Mouse (Mus musculus) forebrain, embryonic 14.5 days (tissue): ENCODE measurements at regions not wholly inside any gene's neighbourhood (a gene's known extent, or its start where the extent isn't known, plus 50 kb on each side); places are given as distances from the start of the nearest gene placed in this dataset.

ENCODE experiments used
- ATAC-seq: fragments of 200-750 bp; cut with Nextera tagmentation; 2 replicates; pipeline ENCODE4 v1.8.0; 2017; ENCODE audit warnings: mild to moderate bottlenecking, moderate library complexity
- DNase-seq: peaks from one replicate; pipeline ENCODE4 v3.0.0-alpha.2; 2015; ENCODE audit warnings: low spot score
- H3K27ac ChIP-seq: fragments of 300-500 bp; sonication (generic); 2 replicates; pipeline ENCODE4 v1.5.1; 2014; ENCODE audit warnings: low read depth, mild to moderate bottlenecking, control low read depth, low read length, moderate library complexity
- H3K27me3 ChIP-seq: fragments of 300-500 bp; sonication (generic); replicated peaks from 2 replicates; pipeline ENCODE4 v1.6.1; 2014; ENCODE audit warnings: low read length, control low read depth, mixed read lengths; ENCODE audit not compliant: control insufficient read depth, insufficient read depth
- H3K36me3 ChIP-seq: fragments of 300-500 bp; sonication (generic); 2 replicates; pipeline ENCODE4 v1.6.1; 2014; ENCODE audit warnings: low read length, control low read depth; ENCODE audit not compliant: control insufficient read depth, insufficient read depth
- H3K4me1 ChIP-seq: fragments of 300-500 bp; sonication (generic); 2 replicates; pipeline ENCODE4 v1.6.1; 2014; ENCODE audit warnings: antibody characterized with exemption, low read length, control low read depth; ENCODE audit not compliant: control insufficient read depth, insufficient read depth
- H3K4me2 ChIP-seq: fragments of 300-500 bp; sonication (generic); 2 replicates; pipeline ENCODE4 v1.6.1; 2014; ENCODE audit warnings: mild to moderate bottlenecking, control low read depth, low read length
- H3K4me3 ChIP-seq: fragments of 300-500 bp; sonication (generic); 2 replicates; pipeline ENCODE4 v1.5.1; 2014; ENCODE audit warnings: low read depth, low read length, control low read depth
- H3K9ac ChIP-seq: fragments of 300-500 bp; sonication (generic); 2 replicates; pipeline ENCODE4 v1.6.1; 2014; ENCODE audit warnings: mild to moderate bottlenecking, low read length, control low read depth, moderate library complexity
- H3K9me3 ChIP-seq: fragments of 300-500 bp; sonication (generic); replicated peaks from 2 replicates; pipeline ENCODE4 v1.6.1; 2016; ENCODE audit warnings: low read length, control low read depth, mixed read lengths; ENCODE audit not compliant: control insufficient read depth
- WGBS: fragments of 180-500 bp; shearing (Covaris S2); extraction: QIAGEN DNeasy Blood & Tissue Kit; methylation state at CpG from one replicate; pipeline ENCODE4 v1.1.7; 2014; 5-methylcytosine and 5-hydroxymethylcytosine counted together

DNA sequence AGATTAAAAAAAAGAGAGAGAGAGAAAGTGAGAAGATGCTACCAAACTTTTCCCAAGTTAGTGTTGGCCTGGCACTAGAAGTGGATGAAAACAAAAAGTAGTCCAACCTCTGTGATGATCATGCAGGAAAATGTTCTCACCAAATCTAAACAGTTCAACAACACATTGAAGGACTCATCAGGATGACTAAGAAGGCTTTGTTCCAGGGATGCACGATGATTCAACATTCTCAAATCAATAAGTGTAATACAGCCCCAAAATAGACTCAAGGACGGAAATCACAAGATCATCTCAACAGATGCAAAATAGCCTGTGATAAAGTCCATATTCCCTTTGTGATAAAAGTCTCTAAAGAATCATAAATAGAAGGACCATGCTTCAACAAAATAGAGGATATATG, 106.3 kb downstream of the Cysltr2 start:
- ATAC-seq (no peak), DNase-seq (no peak)
- Histone ChIP-seq H3K4me1 (no peaks in the 10 kb centered on the region), H3K4me3 (no peak overlapping the region), H3K27me3 (no peaks in the 10 kb centered on the region), H3K9ac (no peak overlapping the region), H3K9me3 (no peaks in the 10 kb centered on the region), H3K4me2 (no peak overlapping the region), H3K27ac (no peak overlapping the region), H3K36me3 (no peaks in the 10 kb centered on the region)
- WGBS, result 90% methylated on average over 2 of the region's 2 CpGs

DNA sequence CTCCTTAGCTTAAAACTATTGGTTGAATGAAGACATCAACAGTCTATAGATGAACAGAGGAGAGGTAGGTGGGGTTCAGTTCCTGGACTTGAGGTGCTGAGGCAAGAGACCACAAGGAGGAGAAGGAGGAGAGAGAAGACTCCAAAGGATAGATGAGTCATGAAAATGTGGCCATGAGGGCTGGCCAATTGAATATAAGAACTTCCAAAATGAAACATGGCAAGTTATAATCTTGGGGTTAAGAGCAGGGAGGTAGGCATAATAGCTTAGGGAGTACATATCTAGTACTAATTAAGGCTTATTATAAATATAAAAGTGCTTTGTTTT, 109.9 kb downstream of the Cysltr2 start:
- Histone ChIP-seq H3K36me3 (no peaks in the 10 kb centered on the region), H3K4me3 (no peak overlapping the region), H3K9me3 (no peaks in the 10 kb centered on the region), H3K4me1 (no peaks in the 10 kb centered on the region), H3K9ac (no peak overlapping the region), H3K27me3 (no peaks in the 10 kb centered on the region), H3K27ac (no peak overlapping the region), H3K4me2 (no peak overlapping the region)
- DNase-seq (no peak), ATAC-seq (no peak)

DNA sequence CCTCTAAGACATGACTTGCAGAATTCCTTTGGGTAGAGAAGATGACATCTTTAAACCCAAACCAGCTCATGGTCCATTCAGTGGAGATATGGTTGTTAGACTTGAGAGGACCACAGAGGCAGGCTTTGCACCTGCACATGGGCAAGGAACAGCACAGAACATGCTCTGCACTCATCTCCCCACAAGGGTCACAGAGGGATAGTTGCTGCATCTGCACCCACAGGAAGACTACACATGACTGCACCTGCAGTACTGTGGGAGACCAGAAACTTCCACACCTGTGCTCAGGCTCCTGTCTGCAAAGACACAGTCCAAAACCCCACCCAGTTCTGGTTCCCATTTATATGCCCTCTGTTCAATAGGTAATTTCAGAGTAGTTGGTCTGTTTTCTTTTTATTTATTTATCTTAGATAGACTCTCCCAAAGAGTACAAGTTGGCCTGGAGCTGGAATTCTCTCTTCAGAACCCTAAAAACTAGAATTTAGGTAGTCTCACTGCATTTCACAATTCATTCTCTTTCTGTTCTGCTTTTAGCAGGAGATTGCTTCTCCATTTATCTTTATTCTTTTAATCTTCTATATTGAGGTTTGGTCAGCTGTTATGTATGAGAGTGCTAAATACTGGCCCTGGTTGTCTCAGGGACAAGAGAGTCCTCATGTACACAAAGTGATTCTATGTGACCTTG, 110.4 kb downstream of the Cysltr2 start:
- Histone ChIP-seq H3K4me1 (no peaks in the 10 kb centered on the region), H3K36me3 (no peaks in the 10 kb centered on the region), H3K9me3 (no peaks in the 10 kb centered on the region), H3K9ac (no peak overlapping the region), H3K4me3 (no peak overlapping the region), H3K27ac (no peak overlapping the region), H3K4me2 (no peak overlapping the region), H3K27me3 (no peaks in the 10 kb centered on the region)
- DNase-seq (no peak), ATAC-seq (no peak)

DNA sequence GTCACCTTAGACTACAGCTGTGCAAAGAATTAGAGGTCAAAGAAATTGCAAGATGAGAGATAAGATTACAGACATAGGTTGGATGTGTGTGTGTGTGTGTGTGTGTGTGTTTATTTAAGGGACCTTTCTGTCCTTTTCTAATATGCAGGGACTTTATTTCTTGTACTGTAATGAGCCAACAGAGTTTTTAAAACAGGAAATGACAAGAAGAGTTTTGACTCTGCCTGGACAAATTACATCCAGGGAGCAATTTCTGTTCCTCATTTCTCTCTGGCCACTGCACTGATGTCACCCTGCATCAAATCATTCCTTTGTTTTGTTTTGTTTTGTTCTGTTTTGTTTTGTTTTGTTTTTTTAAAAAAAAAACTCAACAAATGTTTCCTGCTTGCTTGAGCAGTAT, 115.3 kb downstream of the Cysltr2 start:
- H3K9ac ChIP-seq, result no peak overlapping the region
- no peak for ATAC-seq
- no peak overlapping the region for H3K27ac ChIP-seq
- H3K4me2 ChIP-seq, result no peak overlapping the region
- H3K4me1 ChIP-seq, result no peaks in the 10 kb centered on the region
- no peak overlapping the region for H3K4me3 ChIP-seq
- H3K9me3 ChIP-seq, result no peaks in the 10 kb centered on the region
- no peaks in the 10 kb centered on the region for H3K27me3 ChIP-seq
- no peaks in the 10 kb centered on the region for H3K36me3 ChIP-seq
- no peak for DNase-seq

DNA sequence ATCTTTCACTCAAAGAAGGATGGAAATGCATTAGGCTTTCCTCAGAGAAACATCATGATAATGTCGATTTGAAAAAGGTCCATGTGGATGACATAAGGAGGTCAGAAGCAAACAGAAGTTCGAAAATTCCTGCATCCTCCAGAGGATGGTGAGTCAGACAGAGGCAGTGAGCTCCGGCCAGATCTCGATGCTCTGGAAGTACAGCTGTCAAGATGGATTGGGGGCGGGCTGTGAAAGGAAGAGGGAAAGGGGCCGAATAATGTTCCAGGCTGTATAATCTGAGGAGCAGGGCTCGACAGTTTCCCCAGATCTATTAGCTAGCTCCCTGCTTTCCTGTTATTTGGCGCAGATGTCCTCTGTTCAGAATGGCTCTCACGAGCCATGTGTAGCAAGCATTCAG, 116.6 kb downstream of the Cysltr2 start:
- no peak for DNase-seq
- no peak overlapping the region for H3K27ac ChIP-seq
- no peaks in the 10 kb centered on the region for H3K9me3 ChIP-seq
- 86% methylated on average over 9 of the region's 9 CpGs for WGBS
- no peak overlapping the region for H3K4me3 ChIP-seq
- H3K4me2 ChIP-seq, result no peak overlapping the region
- no peak for ATAC-seq
- H3K27me3 ChIP-seq, result no peaks in the 10 kb centered on the region
- no peak overlapping the region for H3K9ac ChIP-seq
- no peaks in the 10 kb centered on the region for H3K36me3 ChIP-seq
- no peaks in the 10 kb centered on the region for H3K4me1 ChIP-seq

DNA sequence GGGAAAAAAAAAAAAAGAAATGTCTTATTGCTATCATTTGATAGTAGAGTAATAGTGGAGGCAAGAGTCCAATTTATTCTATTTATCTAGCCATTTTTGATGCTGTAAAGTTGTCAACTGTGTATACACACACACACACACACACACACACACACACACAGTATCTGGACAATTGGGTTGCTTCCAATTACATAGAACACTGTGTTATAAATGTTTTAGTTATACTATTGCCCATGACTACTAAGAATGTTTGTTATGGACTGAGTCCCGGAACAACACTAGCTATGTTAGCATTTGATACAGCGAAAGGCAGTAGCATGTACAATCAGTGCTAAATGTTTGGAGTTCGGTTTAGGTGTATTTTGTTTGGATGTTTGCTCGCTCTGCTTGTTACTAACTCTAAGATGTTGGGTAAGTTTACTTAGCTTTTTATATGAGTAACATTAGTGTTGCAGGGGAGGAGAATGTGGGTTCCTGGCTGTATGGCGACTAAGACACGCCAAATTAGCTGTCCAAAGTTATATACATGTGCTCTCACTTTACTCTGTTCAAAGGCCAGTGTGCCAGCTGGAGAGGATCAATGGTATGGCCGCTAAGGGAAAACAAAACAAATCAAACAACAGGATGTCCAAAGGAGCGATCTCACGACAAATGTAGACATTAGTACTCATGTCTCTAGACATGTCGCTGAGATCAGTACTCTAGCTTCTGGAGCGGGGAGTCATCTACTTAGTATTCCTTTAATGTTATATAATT, 147.6 kb downstream of the Cysltr2 start:
- ATAC-seq, result no peak
- Histone ChIP-seq H3K9me3 (no peaks in the 10 kb centered on the region), H3K27me3 (no peaks in the 10 kb centered on the region), H3K4me3 (no peak overlapping the region), H3K4me2 (no peak overlapping the region), H3K9ac (no peak overlapping the region), H3K4me1 (no peaks in the 10 kb centered on the region), H3K27ac (no peak overlapping the region), H3K36me3 (no peaks in the 10 kb centered on the region)
- 92% methylated on average over 11 of the region's 11 CpGs for WGBS
- no peak for DNase-seq

DNA sequence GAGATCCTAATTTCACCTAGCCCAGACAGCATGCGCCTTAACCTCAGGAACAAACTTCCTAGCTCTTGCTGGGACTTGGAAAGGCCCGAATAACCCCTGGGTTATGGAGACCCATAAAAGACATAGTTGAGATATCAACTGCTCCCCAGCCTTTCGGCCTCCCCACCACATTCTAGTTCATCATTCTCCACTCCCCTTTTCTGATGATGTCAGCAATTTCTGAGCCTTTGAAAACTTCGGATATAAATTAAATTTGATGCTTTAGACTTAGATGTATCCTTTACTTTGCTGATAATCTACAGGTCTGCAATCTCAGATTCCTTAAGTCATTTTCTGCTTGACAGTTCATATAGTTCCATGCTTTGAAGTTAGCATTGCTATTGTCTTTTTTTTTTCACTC, 149.3 kb downstream of the Cysltr2 start:
- H3K9me3 ChIP-seq, result no peaks in the 10 kb centered on the region
- H3K9ac ChIP-seq, result no peak overlapping the region
- no peaks in the 10 kb centered on the region for H3K27me3 ChIP-seq
- 93% methylated on average over 4 of the region's 4 CpGs for WGBS
- DNase-seq (no peak), ATAC-seq (no peak)
- H3K4me1 ChIP-seq, result no peaks in the 10 kb centered on the region
- H3K27ac ChIP-seq, result no peak overlapping the region
- no peak overlapping the region for H3K4me3 ChIP-seq
- H3K4me2 ChIP-seq, result no peak overlapping the region
- no peaks in the 10 kb centered on the region for H3K36me3 ChIP-seq

DNA sequence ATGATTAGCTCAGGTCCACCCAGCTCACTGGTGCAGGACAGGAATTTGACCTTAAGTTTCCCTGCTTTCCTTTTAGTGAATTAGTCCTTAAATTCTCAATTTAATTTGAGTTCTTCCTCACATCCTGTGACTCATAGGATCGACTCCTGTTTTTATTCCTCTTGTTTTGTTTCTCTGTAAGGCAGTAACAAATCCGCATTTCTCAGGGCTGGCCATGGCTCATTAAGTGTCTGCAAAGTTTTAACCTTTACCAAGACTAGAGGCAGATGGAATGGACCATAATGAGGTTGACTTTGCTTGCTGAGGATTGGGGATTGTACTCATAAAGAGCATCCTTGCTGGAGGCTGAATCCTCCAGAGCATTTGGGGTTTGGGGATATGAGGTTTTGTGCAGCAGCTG, 156.6 kb downstream of the Cysltr2 start:
- H3K27me3 ChIP-seq, result no peaks in the 10 kb centered on the region
- H3K4me1 ChIP-seq, result no peaks in the 10 kb centered on the region
- no peak overlapping the region for H3K4me2 ChIP-seq
- H3K36me3 ChIP-seq, result no peaks in the 10 kb centered on the region
- H3K9me3 ChIP-seq, result no peaks in the 10 kb centered on the region
- H3K4me3 ChIP-seq, result no peak overlapping the region
- H3K27ac ChIP-seq, result no peak overlapping the region
- WGBS, result 80% methylated on average over 2 of the region's 2 CpGs
- no peak for ATAC-seq
- H3K9ac ChIP-seq, result no peak overlapping the region
- no peak for DNase-seq

DNA sequence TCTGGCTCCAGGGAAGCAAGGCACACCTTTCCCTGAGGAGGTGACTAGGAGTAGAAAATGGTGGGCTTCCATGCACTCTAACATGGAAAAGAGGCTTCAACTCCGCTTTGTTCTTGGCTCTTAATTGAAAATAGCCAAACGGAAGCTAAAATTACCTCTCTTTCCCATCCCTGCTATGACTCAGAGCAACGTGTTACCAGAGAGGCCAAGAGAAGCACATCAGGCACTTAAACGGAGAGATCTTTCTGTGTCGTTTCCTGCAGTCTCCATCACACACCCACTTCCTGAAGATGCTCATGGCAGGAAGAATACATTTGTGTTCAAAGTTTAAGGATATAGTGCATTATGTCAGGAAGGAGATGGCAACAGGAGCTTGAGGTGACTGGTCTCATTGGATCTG, 159.3 kb downstream of the Cysltr2 start:
- Histone ChIP-seq H3K9ac (no peak overlapping the region), H3K36me3 (no peaks in the 10 kb centered on the region), H3K4me2 (no peak overlapping the region), H3K9me3 (no peaks in the 10 kb centered on the region), H3K4me1 (no peaks in the 10 kb centered on the region), H3K27ac (no peak overlapping the region), H3K4me3 (no peak overlapping the region), H3K27me3 (no peaks in the 10 kb centered on the region)
- 81% methylated on average over 5 of the region's 5 CpGs for WGBS
- DNase-seq (no peak), ATAC-seq (no peak)
